Comparison of ENCODE assay signal across 16 mouse cellular contexts in the genomic region with DNA sequence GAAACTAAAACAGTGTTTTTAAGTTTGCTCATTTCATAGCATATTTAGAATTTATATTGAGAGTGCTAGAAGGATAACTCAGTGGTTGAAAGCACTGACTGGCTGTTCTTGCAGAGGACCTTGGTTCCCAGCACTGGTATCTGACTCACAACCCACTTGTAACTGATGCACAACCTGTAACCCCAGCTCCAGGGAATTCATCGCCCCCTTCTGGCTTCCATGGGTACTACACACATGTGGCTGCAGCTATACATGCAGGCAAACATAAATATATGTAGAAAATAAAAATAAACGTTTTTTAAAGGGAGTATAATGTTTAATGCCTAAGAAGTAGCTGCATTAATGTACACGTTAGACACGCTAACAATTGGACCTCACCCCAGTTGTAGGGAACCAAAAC. TPM values are rescaled to one million over a fixed set of nuclear protein-coding genes. Genes with fewer than 3 reads are reported as not detected.
A peak's percentile ranks its signal among the peaks of the same experiment; 100 is the strongest.
DNase-seq lines count a peak whose midpoint lies in the region; ATAC-seq and TF ChIP-seq lines count a peak whose summit lies in the region.
"Had no signal": no experiment of that assay in that cellular context is flagged by ENCODE, and none has a peak within 500 bp of the region (broad histone marks: within the 10 kb centered on the region; RNA-seq: fewer than 3 reads in every experiment).

No protein-coding gene starts in this region.

- H3K4me1 ChIP-seq in heart, adult 2 months (ENCODE audit: control insufficient read depth, insufficient read depth, low read length), result no peaks in the 10 kb centered on the region
- no peaks in the 10 kb centered on the region for H3K4me1 ChIP-seq in liver, embryonic 14.5 days (replicated peaks; ENCODE audit: control insufficient read depth in 2 of 2, insufficient read depth in 2 of 2, low read length in 1 of 2)
- H3K4me1 ChIP-seq in liver, embryonic 11.5 days (replicated peaks; ENCODE audit: control insufficient read depth, insufficient read depth, low read length), result no peaks in the 10 kb centered on the region
- H3K4me1 ChIP-seq in CH12.LX (ENCODE audit: control insufficient read depth in 1 of 2, insufficient read depth in 2 of 2), result no peaks in the 10 kb centered on the region
- H3K4me1 ChIP-seq: embryonic facial prominence, embryonic 12.5 days; liver, embryonic 15.5 days had no signal

- H3K9me3 ChIP-seq in liver, embryonic 14.5 days (ENCODE audit: control insufficient read depth, low read length), result no peaks in the 10 kb centered on the region
- no peaks in the 10 kb centered on the region for H3K9me3 ChIP-seq in liver, embryonic 11.5 days (ENCODE audit: control insufficient read depth, low read length)
- H3K9me3 ChIP-seq in CH12.LX (replicated peaks; ENCODE audit: low read length), result peaks cover 2% of the 10 kb centered on the region
- H3K9me3 ChIP-seq: embryonic facial prominence, embryonic 12.5 days; liver, embryonic 15.5 days had no signal

- dilution Hi-C loops in CH12.LX (cut with MboI; ENCODE audit: extremely low pct_ligation_motif_present, extremely low pct_unique_long_range_greater_than_20kb, low sequenced_read_pairs), result no loop called here

- no peak for TF ChIP-seq EP300 in heart, adult 2 months (IDR thresholded peaks at IDR 0.05; ENCODE audit: insufficient read depth, low read depth, low read length)
- TF ChIP-seq EP300 in liver, embryonic 14.5 days (IDR thresholded peaks at IDR 0.05; ENCODE audit: low read depth), result no peak
- no peak for TF ChIP-seq EP300 in CH12.LX (IDR thresholded peaks at IDR 0.05; ENCODE audit: low read length)

- in situ Hi-C loops in CH12.LX (cut with MboI; ENCODE audit: low pct_ligation_motif_present, low pct_unique_long_range_greater_than_20kb, low sequenced_read_pairs) (no loop called here), Patski (cut with MboI; ENCODE audit: low pct_unique_long_range_greater_than_20kb) (no loop called here)

- no peak overlapping the region for H3K4me3 ChIP-seq in heart, adult 2 months
- no peak overlapping the region for H3K4me3 ChIP-seq in liver, embryonic 14.5 days (ENCODE audit: insufficient read depth in 1 of 2, low read depth in 2 of 2, low read length in 2 of 2)
- no peak overlapping the region for H3K4me3 ChIP-seq in liver, embryonic 11.5 days (ENCODE audit: low read depth, low read length)
- H3K4me3 ChIP-seq in CH12.LX (replicated peaks in 1 of 3; ENCODE audit: low read depth in 2 of 3, low read length in 2 of 3, poor library complexity in 1 of 3), result no peak overlapping the region
- H3K4me3 ChIP-seq: embryonic facial prominence, embryonic 12.5 days; liver, embryonic 15.5 days had no signal

- no peak overlapping the region for H3K9ac ChIP-seq in heart, adult 2 months (ENCODE audit: low read depth, low read length)
- no peak overlapping the region for H3K9ac ChIP-seq in liver, embryonic 14.5 days (replicated peaks)
- H3K9ac ChIP-seq in liver, embryonic 11.5 days (ENCODE audit: low read depth, low read length), result no peak overlapping the region
- no peak overlapping the region for H3K9ac ChIP-seq in CH12.LX (ENCODE audit: insufficient read depth, low read depth)
- H3K9ac ChIP-seq: embryonic facial prominence, embryonic 12.5 days; liver, embryonic 15.5 days had no signal

- H3K27me3 ChIP-seq in heart, adult 2 months (ENCODE audit: control insufficient read depth, insufficient read depth, low read length), result peaks cover 1% of the 10 kb centered on the region; the same call in 1 of the 2 replicates
- no peaks in the 10 kb centered on the region for H3K27me3 ChIP-seq in liver, embryonic 14.5 days (ENCODE audit: control insufficient read depth, insufficient read depth, low read length)
- no peaks in the 10 kb centered on the region for H3K27me3 ChIP-seq in liver, embryonic 11.5 days (replicated peaks; ENCODE audit: control insufficient read depth, insufficient read depth, low read length)
- H3K27me3 ChIP-seq in CH12.LX (replicated peaks), result peaks cover 8% of the 10 kb centered on the region
- H3K27me3 ChIP-seq in Patski, result no peaks in the 10 kb centered on the region
- H3K27me3 ChIP-seq: embryonic facial prominence, embryonic 12.5 days; liver, embryonic 15.5 days had no signal

- DNase-seq in heart, adult 2 months, result no peak
- no peak for DNase-seq in heart, postnatal 14 days
- DNase-seq in liver, embryonic 14.5 days (ENCODE audit: low read depth in 3 of 3, low spot score in 3 of 3), result no peak
- no peak for DNase-seq in liver, embryonic 11.5 days (ENCODE audit: low spot score)
- no peak for DNase-seq in CH12.LX (ENCODE audit: extremely low read depth)
- no peak for DNase-seq in Patski (ENCODE audit: low read depth, low spot score)
- no peak for DNase-seq in cerebellum, adult 11 months
- no peak for DNase-seq in gastrocnemius, postnatal 36 days
- DNase-seq: adrenal gland, postnatal 10 days; cerebellum, adult 9-10 months; gastrocnemius, postnatal 14 days; heart, postnatal 10 days; lung, postnatal 36 days had no signal

- H3K27ac ChIP-seq in heart, adult 2 months, result no peak overlapping the region
- no peak overlapping the region for H3K27ac ChIP-seq in liver, embryonic 14.5 days
- no peak overlapping the region for H3K27ac ChIP-seq in liver, embryonic 11.5 days (ENCODE audit: low read depth, low read length)
- H3K27ac ChIP-seq in CH12.LX (ENCODE audit: insufficient read depth, low read depth), result no peak overlapping the region
- H3K27ac ChIP-seq: embryonic facial prominence, embryonic 12.5 days; liver, embryonic 15.5 days had no signal

- CTCF ChIA-PET in Patski (lab: Charles Lee), result interaction anchor here (0.9 kb wide), 1 partner anchor 11 kb away, joined by 5 read pairs; no protein-coding TSS in a partner anchor

- intact Hi-C loops in heart, adult 2 months (cut with DNase I), result loop anchor here (10.0 kb wide), 1 partner anchor 63 kb away; no protein-coding TSS in a partner anchor
- intact Hi-C loops in heart, postnatal 14 days (cut with DNase I), result no loop called here
- intact Hi-C loops in gastrocnemius, postnatal 36 days (cut with DNase I), result no loop called here

- H3K4me2 ChIP-seq in liver, embryonic 14.5 days (ENCODE audit: low read depth), result no peak overlapping the region
- H3K4me2 ChIP-seq in liver, embryonic 11.5 days, result no peak overlapping the region
- H3K4me2 ChIP-seq in CH12.LX (ENCODE audit: insufficient read depth, low read depth, poor library complexity, severe bottlenecking), result no peak overlapping the region
- H3K4me2 ChIP-seq: embryonic facial prominence, embryonic 12.5 days; liver, embryonic 15.5 days had no signal

- POLR2A ChIA-PET in Patski (lab: Charles Lee), result no interaction called here

- no peaks in the 10 kb centered on the region for H3K79me2 ChIP-seq in heart, adult 2 months (replicated peaks; ENCODE audit: control insufficient read depth, insufficient read depth, low read length)
- no peaks in the 10 kb centered on the region for H3K79me2 ChIP-seq in CH12.LX (replicated peaks; ENCODE audit: control insufficient read depth, extremely low read depth, insufficient read depth, poor library complexity, severe bottlenecking)

- TF ChIP-seq RAD21 in CH12.LX (IDR thresholded peaks at IDR 0.05; ENCODE audit: low read depth, low read length), result no peak

- TF ChIP-seq POLR2A in heart, adult 2 months (IDR thresholded peaks at IDR 0.05; ENCODE audit: insufficient read depth, low read depth, low read length), result no peak
- TF ChIP-seq POLR2A in CH12.LX (IDR thresholded peaks at IDR 0.05; ENCODE audit: low read depth, low read length), result no peak

- peak; percentile 39 for TF ChIP-seq CTCF in heart, adult 2 months (IDR thresholded peaks at IDR 0.05)
- peak; percentile 57 for TF ChIP-seq CTCF in liver, embryonic 14.5 days (IDR thresholded peaks at IDR 0.05; ENCODE audit: low read depth)
- TF ChIP-seq CTCF in CH12.LX (conservative IDR thresholded peaks at IDR 0.05 in 1 of 2, IDR thresholded peaks at IDR 0.05 in 1 of 2; ENCODE audit: low read depth in 2 of 2, low read length in 2 of 2), result peak; percentile 7 to 23; a peak in 1 of 4 replicates
- TF ChIP-seq CTCF in Patski (IDR thresholded peaks at IDR 0.05), result peak; percentile 62

- no peaks in the 10 kb centered on the region for H3K36me3 ChIP-seq in heart, adult 2 months (ENCODE audit: control insufficient read depth, insufficient read depth, low read length)
- no peaks in the 10 kb centered on the region for H3K36me3 ChIP-seq in liver, embryonic 14.5 days (replicated peaks; ENCODE audit: control insufficient read depth, insufficient read depth, low read depth)
- no peaks in the 10 kb centered on the region for H3K36me3 ChIP-seq in liver, embryonic 11.5 days (ENCODE audit: control insufficient read depth, insufficient read depth, low read length)
- H3K36me3 ChIP-seq in CH12.LX (replicated peaks in 1 of 2; ENCODE audit: control insufficient read depth in 1 of 2, insufficient read depth in 1 of 2, low read length in 1 of 2), result no peaks in the 10 kb centered on the region
- H3K36me3 ChIP-seq: embryonic facial prominence, embryonic 12.5 days; liver, embryonic 15.5 days had no signal

- ATAC-seq in liver, embryonic 14.5 days (ENCODE audit: insufficient read depth), result no peak
- ATAC-seq in liver, embryonic 11.5 days (replicated peaks; ENCODE audit: low FRiP score), result no peak
- no peak for ATAC-seq in Patski
- ATAC-seq: forebrain, embryonic 16.5 days had no signal

- 65% methylated on average over 4 of the region's 4 CpGs for WGBS in heart, adult 2 months
- WGBS in liver, embryonic 14.5 days (ENCODE audit: insufficient replicate concordance), result 48% methylated on average over 4 of the region's 4 CpGs
- 63% methylated on average over 4 of the region's 4 CpGs for WGBS in liver, embryonic 11.5 days

TF ChIP-seq in CH12.LX, 34 proteins besides CTCF, POLR2A, EP300 and RAD21:
- TF ChIP-seq NELFE (IDR thresholded peaks at IDR 0.05; ENCODE audit: low read depth, low read length) (no peak), JUND (conservative IDR thresholded peaks at IDR 0.05; ENCODE audit: low read depth, low read length) (no peak)

RNA-seq across cellular contexts. Expression of a gene that starts 53.6 kb away (rescaled TPM):
- total RNA-seq in heart, adult 2 months (2021), result not detected
- polyA plus RNA-seq in heart, adult 2 months (2012; rRNA removed), result 0.08 and 0.20 TPM in 2 replicates
- total RNA-seq in heart, postnatal 14 days (2021), result under 1 TPM; 0.26 to 0.37 TPM
- polyA plus RNA-seq in liver, embryonic 14.5 days (2012; rRNA removed), result 0.20 and 0.28 TPM in 2 replicates
- 0.14 and 0.30 TPM in 2 replicates for polyA plus RNA-seq in liver, embryonic 14.5 days (2014; fragmentation: Nextera tagmentation; extraction: Ambion mirVana)
- polyA plus RNA-seq in liver, embryonic 11.5 days (2014; fragmentation: Nextera tagmentation; extraction: Ambion mirVana), result 0.79 and 2.4 TPM in 2 replicates
- not detected in 2 replicates for total RNA-seq in CH12.LX (2012; rRNA removed)
- total RNA-seq in CH12.LX (2014; rRNA removed), result not detected in 2 replicates
- polyA plus RNA-seq in CH12.LX (2012; ENCODE audit: insufficient read length, low read depth), result not detected in 2 replicates
- 0.31 TPM for polyA plus RNA-seq in Patski (2021)
- not detected for total RNA-seq in gastrocnemius, postnatal 36 days (2021)
- total RNA-seq: gastrocnemius, postnatal 14 days had no signal
